Mouse (Mus musculus): ENCODE measurements around the gene Fmr1nb. TPM values are rescaled to one million over a fixed set of nuclear protein-coding genes. Genes with fewer than 3 reads are reported as not detected.
"Not testable (repeated sequence)": the region's sequence is repeated elsewhere in the genome, so short reads cannot be mapped to it uniquely, and the experiment has no call there.

Gene Fmr1nb
- not detected in 2 replicates for polyA plus RNA-seq (2015; fragmentation: Nextera tagmentation; extraction: Ambion mirVana)

- 92% methylated on average over 15 of the region's 15 CpGs for WGBS
- no peak for ATAC-seq
- Histone ChIP-seq H3K27ac (ENCODE audit: low read length) (no peak within 1 kb of the TSS), H3K4me1 (replicated peaks; ENCODE audit: control insufficient read depth, insufficient read depth, low read length) (no peaks in the 10 kb centered on the region), H3K9ac (replicated peaks; ENCODE audit: low read depth, low read length) (no peak within 1 kb of the TSS), H3K4me3 (replicated peaks; ENCODE audit: low read length) (no peak within 1 kb of the TSS), H3K36me3 (ENCODE audit: control insufficient read depth, insufficient read depth) (no peaks in the 10 kb centered on the region), H3K27me3 (replicated peaks; ENCODE audit: control insufficient read depth, insufficient read depth, low read length) (no peaks in the 10 kb centered on the region), H3K9me3 (ENCODE audit: control insufficient read depth, low read length) (no peaks in the 10 kb centered on the region), H3K4me2 (ENCODE audit: low read length) (no peak within 1 kb of the TSS)
These were observed at the start of gene Fmr1nb for GRCm38 (mm10) chrX:68761606-68762005. Gene Fmr1nb (plus strand): TSS chrX:68761839.

DNA sequence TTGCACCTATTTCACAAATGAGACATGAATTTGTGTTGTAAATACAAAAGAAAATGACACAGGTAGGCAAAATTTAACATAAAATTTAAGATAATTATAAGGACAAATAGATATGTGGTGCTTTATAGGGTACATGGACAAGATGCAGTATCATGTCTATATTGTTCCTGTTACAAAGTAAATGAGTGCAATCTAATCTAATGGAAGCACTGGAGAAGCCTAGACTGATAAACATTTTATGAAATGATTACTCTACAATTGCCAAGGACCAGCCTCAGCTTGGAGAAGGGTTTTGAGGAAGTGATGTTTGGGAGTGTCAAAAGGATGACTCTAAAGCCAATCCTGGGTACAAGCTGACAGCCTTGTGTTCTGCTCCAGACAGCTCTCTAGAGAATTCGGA lies 24.7 kb upstream of the Fmr1nb start:
- no peak overlapping the region for H3K4me2 ChIP-seq (ENCODE audit: low read length)
- no peak for ATAC-seq
- WGBS = 65% methylated on average over 1 of the region's 1 CpGs

DNA sequence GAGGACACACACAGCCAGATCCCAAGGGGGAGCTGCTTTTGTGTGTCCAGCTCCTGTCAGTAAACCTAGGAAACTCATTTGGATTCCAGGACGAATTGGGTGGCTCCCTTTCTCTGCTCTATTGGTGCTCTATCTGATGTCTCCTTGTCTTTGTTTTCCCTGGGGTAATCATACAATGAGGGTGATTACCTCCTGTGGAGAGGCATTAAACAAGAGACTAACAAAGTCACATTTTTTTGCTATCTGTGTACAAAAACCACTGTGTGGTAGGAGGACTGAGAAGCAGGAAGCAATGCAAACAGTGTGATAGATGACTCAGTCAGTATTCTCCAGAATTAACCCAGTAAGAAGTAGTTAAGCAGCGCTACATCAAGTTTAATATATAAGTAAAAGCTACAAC lies 21.6 kb upstream of the Fmr1nb start:
- no peak overlapping the region for H3K9ac ChIP-seq (replicated peaks; ENCODE audit: low read depth, low read length)
- H3K9me3 ChIP-seq (ENCODE audit: control insufficient read depth, low read length) = no peaks in the 10 kb centered on the region
- ATAC-seq = no peak
- H3K4me2 ChIP-seq (ENCODE audit: low read length) = no peak overlapping the region
- WGBS = 57% methylated on average over 2 of the region's 2 CpGs
- no peaks in the 10 kb centered on the region for H3K36me3 ChIP-seq (ENCODE audit: control insufficient read depth, insufficient read depth)
- no peak overlapping the region for H3K27ac ChIP-seq (ENCODE audit: low read length)
- H3K4me1 ChIP-seq (replicated peaks; ENCODE audit: control insufficient read depth, insufficient read depth, low read length) = no peaks in the 10 kb centered on the region
- no peak overlapping the region for H3K4me3 ChIP-seq (replicated peaks; ENCODE audit: low read length)
- H3K27me3 ChIP-seq (replicated peaks; ENCODE audit: control insufficient read depth, insufficient read depth, low read length) = no peaks in the 10 kb centered on the region

More for the DNA sequence above, 24.7 kb upstream of the Fmr1nb start:
- Histone ChIP-seq H3K4me3 (replicated peaks; ENCODE audit: low read length) (no peak overlapping the region), H3K27ac (ENCODE audit: low read length) (no peak overlapping the region), H3K9ac (replicated peaks; ENCODE audit: low read depth, low read length) (no peak overlapping the region), H3K9me3 (ENCODE audit: control insufficient read depth, low read length) (no peaks in the 10 kb centered on the region; the same call in 1 of the 2 replicates), H3K4me1 (replicated peaks; ENCODE audit: control insufficient read depth, insufficient read depth, low read length) (no peaks in the 10 kb centered on the region), H3K27me3 (replicated peaks; ENCODE audit: control insufficient read depth, insufficient read depth, low read length) (no peaks in the 10 kb centered on the region), H3K36me3 (ENCODE audit: control insufficient read depth, insufficient read depth) (no peaks in the 10 kb centered on the region)

DNA sequence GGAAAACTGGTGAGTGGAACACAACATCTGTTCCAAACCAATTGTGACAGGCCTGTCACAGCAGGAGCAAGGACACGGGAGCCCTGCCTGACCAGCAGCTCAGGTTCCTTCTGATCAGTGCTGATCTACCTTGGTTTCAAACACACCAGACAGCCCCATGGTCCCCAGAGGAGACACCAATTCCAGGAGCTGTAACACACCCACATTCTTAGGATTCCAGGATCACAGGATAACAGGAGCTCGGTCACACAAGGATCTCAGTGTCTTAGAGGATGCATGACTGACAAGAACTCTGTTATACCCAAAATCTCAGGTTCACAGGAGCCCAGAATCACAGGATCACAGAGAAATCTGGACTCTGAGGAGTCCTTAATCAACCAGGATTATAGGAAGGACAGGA lies 58.8 kb downstream of the Fmr1nb start:
- WGBS = 46% methylated on average over 2 of the region's 2 CpGs
- not testable (repeated sequence) for H3K9me3 ChIP-seq (ENCODE audit: control insufficient read depth, low read length); H3K4me1 ChIP-seq (replicated peaks; ENCODE audit: control insufficient read depth, insufficient read depth, low read length); ATAC-seq; H3K27ac ChIP-seq (ENCODE audit: low read length); H3K9ac ChIP-seq (replicated peaks; ENCODE audit: low read depth, low read length); H3K27me3 ChIP-seq (replicated peaks; ENCODE audit: control insufficient read depth, insufficient read depth, low read length); H3K4me3 ChIP-seq (replicated peaks; ENCODE audit: low read length); H3K36me3 ChIP-seq (ENCODE audit: control insufficient read depth, insufficient read depth)
- H3K4me2 ChIP-seq (ENCODE audit: low read length) = peak overlapping the region; percentile 47

GRCm38 (mm10) chrX:68821059-68821458 lies 59.4 kb downstream of the Fmr1nb start, which contains the start of gene Gm14698:
Gene Gm14698 (plus strand): TSS chrX:68821093.
- H3K9ac ChIP-seq (replicated peaks; ENCODE audit: low read depth, low read length) = 0 out of 2 replicates have a peak within 1 kb of the TSS, but pooled peaks have one; percentile 11
- H3K4me1 ChIP-seq (replicated peaks; ENCODE audit: control insufficient read depth, insufficient read depth, low read length); H3K27ac ChIP-seq (ENCODE audit: low read length); H3K27me3 ChIP-seq (replicated peaks; ENCODE audit: control insufficient read depth, insufficient read depth, low read length); H3K9me3 ChIP-seq (ENCODE audit: control insufficient read depth, low read length); H3K36me3 ChIP-seq (ENCODE audit: control insufficient read depth, insufficient read depth): not testable (repeated sequence)
- H3K4me3 ChIP-seq (replicated peaks; ENCODE audit: low read length) = peak within 1 kb of the TSS; percentile 36
- peak within 1 kb of the TSS; percentile 47 for H3K4me2 ChIP-seq (ENCODE audit: low read length)
- 22% methylated on average over 24 of the region's 36 CpGs for WGBS
- ATAC-seq = peak; percentile 85

GRCm38 (mm10) chrX:68839548-68840444 lies 78.2 kb downstream of the Fmr1nb start:
- WGBS = 17% methylated on average over 5 of the region's 5 CpGs

More at GRCm38 (mm10) chrX:68839548-68840444, 78.2 kb downstream of the Fmr1nb start:
- Histone ChIP-seq H3K27me3 (replicated peaks; ENCODE audit: control insufficient read depth, insufficient read depth, low read length) (no peaks in the 10 kb centered on the region), H3K36me3 (ENCODE audit: control insufficient read depth, insufficient read depth) (no peaks in the 10 kb centered on the region), H3K4me3 (replicated peaks; ENCODE audit: low read length) (no peak overlapping the region), H3K9ac (replicated peaks; ENCODE audit: low read depth, low read length) (no peak overlapping the region), H3K4me1 (replicated peaks; ENCODE audit: control insufficient read depth, insufficient read depth, low read length) (no peaks in the 10 kb centered on the region), H3K27ac (ENCODE audit: low read length) (no peak overlapping the region), H3K4me2 (ENCODE audit: low read length) (no peak overlapping the region), H3K9me3 (ENCODE audit: control insufficient read depth, low read length) (no peaks in the 10 kb centered on the region)
- ATAC-seq = peak; percentile 72

Other genes starting within 250 kb of the Fmr1nb start
- gene Fmr1, start 83.3 kb upstream of the Fmr1nb start, polyA plus RNA-seq (2015; fragmentation: Nextera tagmentation; extraction: Ambion mirVana) = 61.7 and 70.9 TPM in 2 replicates
- 2.9 and 5.1 TPM in 2 replicates for gene Gm14698, start 59.3 kb downstream of the Fmr1nb start, polyA plus RNA-seq (2015; fragmentation: Nextera tagmentation; extraction: Ambion mirVana)
- gene Gm6812, start 131.2 kb downstream of the Fmr1nb start, polyA plus RNA-seq (2015; fragmentation: Nextera tagmentation; extraction: Ambion mirVana) = not detected in 2 replicates

All from forebrain, embryonic 16.5 days (tissue).